Mouse (Mus musculus): ENCODE results near the gene Zbtb34. TPM values are rescaled to one million over a fixed set of nuclear protein-coding genes. Genes with fewer than 3 reads are reported as not detected.

The Zbtb34 gene
- total RNA-seq, 2 experiments from 2014 or later, result 8.5 to 9.5 TPM

DNA sequence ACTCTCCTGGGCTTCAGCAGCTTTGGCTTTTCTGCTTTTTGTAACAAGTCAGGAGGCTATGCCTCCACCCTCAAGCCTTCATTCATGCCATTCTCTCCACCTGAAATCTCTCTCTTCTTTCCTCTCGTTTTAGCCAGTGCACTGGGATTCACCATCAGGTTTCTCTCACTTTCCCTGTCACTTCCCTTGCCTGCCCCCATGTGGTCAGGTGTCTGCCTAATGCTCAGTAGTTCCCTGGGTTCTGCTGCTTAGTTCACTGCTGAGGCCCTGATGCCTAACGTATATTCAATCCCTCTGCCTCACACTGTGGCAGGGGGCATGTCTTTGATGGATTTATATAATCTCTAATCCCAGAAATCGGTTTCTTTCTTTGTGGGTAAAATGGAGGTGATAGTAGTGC, 29.9 kb downstream of the Zbtb34 start:
- peak in 1 of 2 experiments; percentile 26 for DNase-seq

DNA sequence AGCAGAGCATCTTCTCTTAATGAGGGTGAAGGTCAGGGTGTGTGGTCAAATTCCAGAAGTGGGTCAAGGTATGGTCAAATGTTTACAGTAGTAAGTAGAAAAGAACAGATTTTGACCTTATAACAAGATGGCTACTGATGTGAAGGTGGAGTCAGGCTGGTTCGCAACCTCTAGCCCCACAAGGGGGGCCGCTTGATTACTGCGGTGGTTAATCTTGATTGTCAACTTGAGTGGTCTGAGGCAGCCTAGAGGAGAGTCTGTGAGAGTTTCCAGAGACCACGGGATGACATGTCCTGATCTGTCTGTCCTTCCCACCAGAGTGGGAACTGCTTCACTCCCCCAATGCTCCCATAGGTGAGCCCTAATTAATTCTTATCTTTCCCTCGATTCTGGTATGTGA, 30.6 kb downstream of the Zbtb34 start:
- DNase-seq, result no peak

- DNase-seq, result peak; percentile 15 to 20
These were observed 32.0 kb downstream of the Zbtb34 start for GRCm38 (mm10) chr2:33399091-33399490.

DNA sequence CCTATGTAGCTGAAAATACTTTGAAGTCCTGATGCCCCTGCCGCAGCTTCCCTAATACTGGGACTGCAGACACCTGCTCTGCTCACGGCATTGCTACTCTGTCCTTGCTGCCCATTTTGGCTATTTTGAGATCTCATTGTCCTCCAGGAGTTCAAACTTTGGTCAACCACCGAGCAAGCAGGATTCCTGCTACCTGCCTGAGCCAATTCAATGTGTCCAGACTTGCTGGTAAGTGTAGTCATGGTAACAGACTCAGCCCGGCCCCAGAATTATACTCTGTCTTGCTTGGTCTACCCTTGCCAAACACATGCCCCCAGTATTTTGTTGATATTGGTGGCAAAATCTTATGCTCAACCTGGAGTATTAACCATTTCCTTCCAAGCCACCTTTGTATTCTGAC, 34.1 kb downstream of the Zbtb34 start:
- DNase-seq, result no peak

- no peak for DNase-seq
These were observed 36.1 kb downstream of the Zbtb34 start for GRCm38 (mm10) chr2:33395053-33395452.

GRCm38 (mm10) chr2:33393951-33394635, 37.0 kb downstream of the Zbtb34 start:
- DNase-seq, result no peak

DNA sequence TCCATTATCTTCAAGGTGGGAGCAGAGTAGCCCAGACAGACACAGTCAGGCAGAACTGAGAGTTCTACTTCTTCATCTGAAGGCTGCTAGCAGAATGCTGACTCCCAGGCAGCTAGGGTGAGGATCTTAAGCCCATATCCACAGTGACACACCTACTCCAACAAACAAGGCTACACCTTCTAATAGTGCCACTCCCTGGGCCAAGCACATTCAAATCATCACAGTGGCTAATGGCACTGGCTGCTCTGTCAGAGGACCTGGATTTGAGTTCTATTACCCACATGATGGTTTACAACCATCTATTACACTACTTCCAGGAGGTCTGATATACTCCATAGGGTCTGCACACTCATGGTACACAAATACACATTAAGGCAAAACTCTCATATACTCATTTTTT, 38.1 kb downstream of the Zbtb34 start:
- no peak for DNase-seq

- DNase-seq, result no peak
These were observed 59.3 kb downstream of the Zbtb34 start for GRCm38 (mm10) chr2:33371648-33372408.

- DNase-seq, result peak; percentile 97 to 99
These were observed 60.1 kb downstream of the Zbtb34 start, which contains the start of gene Ralgps1 for GRCm38 (mm10) chr2:33370777-33371647. Ralgps1 (minus strand) TSS chr2:33371486.

DNA sequence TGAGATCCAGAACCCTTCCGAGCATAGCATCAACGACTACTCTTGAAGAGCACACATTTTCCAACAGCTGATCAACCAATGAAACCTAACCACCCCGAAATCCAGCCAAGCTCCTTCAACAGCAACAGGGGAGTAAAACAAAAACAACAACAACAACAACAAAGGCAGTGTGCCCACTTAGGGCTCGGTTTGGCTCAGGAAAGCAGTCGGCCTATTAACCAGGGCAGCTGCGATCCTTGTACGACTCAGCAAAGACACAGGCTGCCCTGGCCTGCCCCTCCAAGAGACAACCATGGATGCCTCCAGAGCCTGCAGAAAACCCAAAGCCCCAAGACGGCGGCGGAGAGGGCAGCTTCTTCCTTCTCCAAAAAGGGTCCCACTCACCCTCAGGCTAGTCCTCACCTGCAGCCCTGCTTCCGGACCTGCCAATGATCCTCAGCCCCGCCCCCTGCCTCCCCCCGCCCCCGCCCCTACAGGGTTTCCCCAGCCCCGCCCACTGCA, 60.8 kb downstream of the Zbtb34 start:
- DNase-seq, result peak in 1 of 2 experiments; percentile 39

GRCm38 (mm10) chr2:33369453-33369852, 61.7 kb downstream of the Zbtb34 start:
- DNase-seq, result no peak

DNA sequence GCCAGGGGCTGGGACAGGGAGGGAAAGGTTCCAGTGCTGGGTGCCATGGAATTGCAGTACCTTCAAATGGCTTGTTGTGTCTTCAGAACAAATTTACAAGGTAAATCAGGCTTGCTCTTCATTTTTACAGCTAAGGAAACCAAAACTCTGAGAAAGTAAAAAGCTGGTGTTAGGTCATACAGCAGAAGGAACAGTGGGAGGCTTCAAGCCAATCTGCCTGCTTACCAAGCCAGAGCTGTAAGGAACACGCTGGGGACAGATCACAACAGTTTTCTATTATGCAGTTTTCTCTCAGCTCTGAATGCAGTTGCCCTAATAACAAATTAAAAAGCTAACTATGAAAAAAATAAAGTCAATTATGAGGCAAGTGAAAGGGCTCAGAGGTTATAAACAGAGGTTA, 62.6 kb downstream of the Zbtb34 start:
- no peak for DNase-seq

DNA sequence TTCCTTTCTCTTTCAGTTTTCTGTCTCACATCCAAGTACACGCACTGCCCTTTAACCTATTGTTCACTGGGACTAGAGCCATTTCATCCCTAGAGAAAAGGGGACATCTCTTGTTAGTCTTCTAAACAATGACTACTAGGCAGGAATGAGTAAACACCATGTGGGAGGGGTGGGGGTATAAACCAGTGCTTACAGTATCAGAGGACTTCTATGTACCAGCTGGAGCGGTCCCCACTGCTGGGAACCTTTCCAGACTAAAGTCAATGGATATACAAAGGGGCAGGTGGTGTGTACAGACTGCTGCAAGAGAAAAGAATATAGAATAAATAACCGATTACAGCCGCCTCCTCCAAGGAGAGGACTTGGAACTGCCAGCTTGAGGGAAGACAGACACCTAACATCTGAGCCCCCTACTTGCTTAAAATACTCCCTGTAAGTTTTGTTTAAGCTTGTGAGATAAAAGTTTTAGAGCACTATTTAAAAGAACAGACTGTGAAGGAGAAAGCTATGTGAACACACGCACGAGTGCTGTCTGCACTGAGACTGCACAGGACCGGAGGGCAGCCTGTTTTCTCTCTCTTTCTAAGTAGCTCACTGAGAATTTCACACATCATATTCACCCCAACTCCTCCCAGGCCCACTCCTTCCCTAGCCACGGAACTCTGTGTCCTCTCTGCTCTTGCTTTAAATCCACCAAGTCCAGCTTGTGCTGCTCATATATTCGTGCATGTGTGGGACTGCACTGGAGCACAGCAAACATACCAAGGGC, 65.2 kb downstream of the Zbtb34 start:
- no peak for DNase-seq

GRCm38 (mm10) chr2:33364656-33365055, 66.5 kb downstream of the Zbtb34 start:
- no peak for DNase-seq

GRCm38 (mm10) chr2:33363890-33364289, 67.2 kb downstream of the Zbtb34 start:
- DNase-seq, result no peak

DNA sequence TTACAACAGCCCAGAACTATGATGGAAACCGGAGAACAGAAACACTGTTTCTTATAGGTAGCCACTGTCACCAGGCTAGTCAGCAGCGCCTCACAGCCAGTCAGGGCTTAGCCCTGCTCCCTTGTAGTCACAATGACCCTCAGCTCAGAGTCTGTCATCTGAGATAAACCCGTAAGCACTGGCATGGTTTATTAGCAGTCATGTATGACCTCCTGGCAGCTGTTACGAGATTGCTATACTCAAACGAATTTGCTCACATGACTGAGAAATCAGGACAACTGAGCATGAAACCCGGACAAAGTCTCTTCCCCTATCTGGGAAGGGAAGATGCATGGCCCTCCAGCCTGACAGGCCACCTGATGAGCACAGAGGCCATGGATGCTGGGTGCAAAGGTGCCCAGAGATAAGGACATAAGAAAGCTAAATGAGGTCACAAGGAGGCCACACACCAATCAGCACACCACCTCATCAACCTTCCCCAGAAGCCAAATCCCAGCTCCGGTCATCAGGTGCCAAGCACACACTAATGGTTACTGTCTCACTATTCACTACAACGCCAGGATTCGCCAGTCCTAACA, 69.9 kb downstream of the Zbtb34 start:
- no peak for DNase-seq

GRCm38 (mm10) chr2:33360564-33360963, 70.6 kb downstream of the Zbtb34 start:
- no peak for DNase-seq

DNA sequence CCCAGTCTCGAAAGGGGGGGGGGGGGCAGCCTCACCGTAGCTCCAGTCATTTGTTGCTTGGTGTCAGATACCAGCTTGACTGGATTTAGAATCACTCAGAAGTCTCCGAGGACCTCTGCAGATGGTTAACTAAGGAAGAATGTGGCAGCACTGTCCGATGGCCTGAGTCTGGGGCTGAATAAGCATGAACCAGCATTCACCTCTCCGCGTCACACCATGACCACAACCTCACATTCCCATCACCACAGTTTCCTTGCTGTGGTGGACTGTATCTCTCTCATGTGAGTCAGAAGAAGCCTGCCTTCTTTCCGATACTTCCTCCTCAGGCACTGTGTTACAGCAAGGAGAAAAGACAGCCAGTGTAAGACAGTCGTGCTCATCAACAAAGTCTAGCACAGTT, 71.9 kb downstream of the Zbtb34 start:
- DNase-seq, result no peak

DNA sequence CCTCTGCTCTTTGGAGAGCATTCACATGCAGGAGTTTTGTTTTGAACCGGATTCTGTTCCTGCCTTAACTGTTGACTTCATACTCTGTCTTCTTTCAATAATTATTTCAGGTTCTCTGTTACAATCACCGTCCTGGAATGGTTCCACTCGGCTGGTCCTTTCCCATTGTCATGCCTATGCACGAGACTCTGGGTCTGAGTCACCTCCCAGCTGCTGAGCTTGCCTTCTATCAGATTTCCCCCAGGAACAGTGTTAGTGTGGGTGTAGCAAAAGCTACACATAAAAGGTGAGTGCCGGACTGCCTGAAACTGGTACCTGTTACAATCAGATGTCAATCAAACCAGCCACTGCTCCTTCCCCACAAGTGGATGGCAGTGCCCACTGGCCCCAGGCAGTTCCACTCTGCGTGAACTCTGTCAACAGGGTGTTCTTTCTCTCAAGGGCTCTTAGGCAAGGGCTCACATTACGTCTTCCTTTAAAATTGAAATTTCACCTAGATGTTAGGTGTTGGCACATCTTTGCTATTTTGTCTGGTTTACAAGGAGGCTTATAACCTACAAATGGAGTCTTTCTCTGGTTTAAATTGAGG, 73.8 kb downstream of the Zbtb34 start:
- no peak for DNase-seq

All from adrenal gland, postnatal 36 days (tissue).